Comparison of ENCODE assay signal across 8 mouse cellular contexts in the genomic region with DNA sequence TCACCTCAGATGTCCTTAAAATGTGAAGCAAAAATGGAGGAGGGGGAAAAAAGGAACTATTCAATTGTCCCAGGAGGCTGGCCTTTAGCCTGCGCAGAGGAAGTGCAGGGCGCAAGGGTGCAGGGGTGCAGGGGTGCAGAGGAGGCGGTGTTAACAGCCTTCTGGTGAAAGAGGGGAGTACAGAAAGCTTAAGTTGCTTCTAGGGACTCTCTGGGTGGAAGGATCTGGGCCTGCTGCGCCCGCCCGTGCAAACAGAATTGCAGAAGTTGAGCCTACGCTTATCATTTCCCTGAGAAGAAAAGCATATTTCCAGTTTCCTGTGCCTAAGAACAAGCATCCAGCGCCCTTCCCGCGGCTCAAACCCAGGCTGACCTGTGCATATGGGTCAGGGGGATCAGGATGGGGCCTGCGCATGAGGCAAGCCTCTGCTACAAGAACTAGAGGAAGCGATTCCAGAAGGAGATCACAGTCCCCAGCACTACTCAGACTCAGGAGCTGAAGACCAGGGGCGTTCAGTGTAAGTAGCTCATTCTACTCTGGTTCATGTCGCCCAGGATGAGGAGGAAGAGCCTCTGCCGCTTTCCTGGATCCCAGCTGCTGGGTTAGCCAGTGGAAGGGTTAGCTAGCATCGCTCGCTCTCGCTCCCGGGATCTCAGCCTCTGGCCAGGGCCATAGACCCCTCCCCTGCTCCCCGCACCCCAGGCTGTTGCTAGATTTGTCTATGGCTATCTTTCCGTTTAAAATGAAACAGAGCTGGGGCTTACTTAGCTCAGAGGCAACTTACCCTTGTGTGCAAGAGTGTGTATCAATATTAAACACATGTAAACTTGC. TPM values are rescaled to one million over a fixed set of nuclear protein-coding genes. Genes with fewer than 3 reads are reported as not detected.
DNase-seq lines count a peak whose midpoint lies in the region; ATAC-seq and TF ChIP-seq lines count a peak whose summit lies in the region.

No protein-coding gene starts in this region.

- WGBS in heart, adult 2 months, result 71% methylated on average over 21 of the region's 21 CpGs
- WGBS in liver, embryonic 15.5 days (ENCODE audit: insufficient replicate concordance), result 13% methylated on average over 21 of the region's 21 CpGs
- WGBS in neural tube, embryonic 15.5 days, result 58% methylated on average over 21 of the region's 21 CpGs

- H3K9ac ChIP-seq in heart, adult 2 months (ENCODE audit: low read depth, low read length), result no peak overlapping the region
- peak overlapping the region; percentile 3 for H3K9ac ChIP-seq in liver, embryonic 15.5 days
- H3K9ac ChIP-seq in neural tube, embryonic 15.5 days (replicated peaks), result no peak overlapping the region

- no peak overlapping the region for H3K4me3 ChIP-seq in heart, adult 2 months
- peak overlapping the region; percentile 48 for H3K4me3 ChIP-seq in liver, embryonic 15.5 days (replicated peaks)
- no peak overlapping the region for H3K4me3 ChIP-seq in neural tube, embryonic 15.5 days (replicated peaks)
- no peak overlapping the region; the same call in 1 of the 2 replicates for H3K4me3 ChIP-seq in left cerebral cortex, adult 2 months

- DNase-seq in A20 (ENCODE audit: low read depth, low spot score), result peak; percentile 92
- DNase-seq in heart, adult 2 months, result peak; percentile 44 to 67
- peak; percentile 44 to 64 for DNase-seq in spleen, postnatal 14 days (ENCODE audit: low spot score in 2 of 2)
- no peak for DNase-seq in left cerebral cortex, adult 9 months (ENCODE audit: low spot score in 2 of 2)
- no peak for DNase-seq in left cerebral cortex, adult 2 months (ENCODE audit: extremely low spot score in 1 of 2, low spot score in 2 of 2)

- H3K36me3 ChIP-seq in heart, adult 2 months (ENCODE audit: control insufficient read depth, insufficient read depth, low read length), result no peaks in the 10 kb centered on the region
- H3K36me3 ChIP-seq in liver, embryonic 15.5 days (replicated peaks), result no peaks in the 10 kb centered on the region
- H3K36me3 ChIP-seq in neural tube, embryonic 15.5 days, result no peaks in the 10 kb centered on the region

- intact Hi-C loops in heart, adult 2 months (cut with DNase I), result loop anchor here (2.0 to 5.0 kb wide), 2 partner anchors 35 to 63 kb away; no protein-coding TSS in a partner anchor
- intact Hi-C loops in left cerebral cortex, adult 2 months (cut with DNase I), result no loop called here

- peaks cover 7% of the 10 kb centered on the region for H3K4me1 ChIP-seq in heart, adult 2 months (ENCODE audit: control insufficient read depth, insufficient read depth, low read length)
- H3K4me1 ChIP-seq in liver, embryonic 15.5 days (replicated peaks), result peaks cover 54% of the 10 kb centered on the region
- peaks cover 8% of the 10 kb centered on the region; the same call in 1 of the 2 replicates for H3K4me1 ChIP-seq in neural tube, embryonic 15.5 days

- no peak for TF ChIP-seq POLR2A in heart, adult 2 months (IDR thresholded peaks at IDR 0.05; ENCODE audit: insufficient read depth, low read depth, low read length)

- TF ChIP-seq CTCF in heart, adult 2 months (IDR thresholded peaks at IDR 0.05), result no peak
- TF ChIP-seq CTCF in left cerebral cortex, adult 2 months (IDR thresholded peaks at IDR 0.05), result no peak

- no peak for TF ChIP-seq EP300 in heart, adult 2 months (IDR thresholded peaks at IDR 0.05; ENCODE audit: insufficient read depth, low read depth, low read length)

- peak overlapping the region; percentile 70 for H3K27ac ChIP-seq in heart, adult 2 months
- peak overlapping the region; percentile 74 for H3K27ac ChIP-seq in liver, embryonic 15.5 days (replicated peaks)
- H3K27ac ChIP-seq in neural tube, embryonic 15.5 days (replicated peaks), result no peak overlapping the region
- no peak overlapping the region for H3K27ac ChIP-seq in left cerebral cortex, adult 2 months

- no peaks in the 10 kb centered on the region for H3K9me3 ChIP-seq in liver, embryonic 15.5 days (replicated peaks)
- H3K9me3 ChIP-seq in neural tube, embryonic 15.5 days (replicated peaks), result no peaks in the 10 kb centered on the region

- no peaks in the 10 kb centered on the region for H3K27me3 ChIP-seq in heart, adult 2 months (ENCODE audit: control insufficient read depth, insufficient read depth, low read length)
- H3K27me3 ChIP-seq in liver, embryonic 15.5 days, result no peaks in the 10 kb centered on the region
- no peaks in the 10 kb centered on the region for H3K27me3 ChIP-seq in neural tube, embryonic 15.5 days (replicated peaks)

- H3K79me2 ChIP-seq in heart, adult 2 months (replicated peaks; ENCODE audit: control insufficient read depth, insufficient read depth, low read length), result no peaks in the 10 kb centered on the region

- peak overlapping the region; percentile 55 for H3K4me2 ChIP-seq in liver, embryonic 15.5 days
- no peak overlapping the region for H3K4me2 ChIP-seq in neural tube, embryonic 15.5 days

- ATAC-seq in CD4-positive, CD25-positive, alpha-beta regulatory T cell, adult 4 months, result peak; percentile 69
- ATAC-seq in liver, embryonic 15.5 days (ENCODE audit: insufficient read depth), result peak; percentile 40; the same call in 1 of the 2 replicates
- no peak for ATAC-seq in neural tube, embryonic 15.5 days (ENCODE audit: low FRiP score)

RNA-seq across cellular contexts. Expression of a gene that starts 6.4 kb away (rescaled TPM):
- 100 to 1,000 TPM; 157 to 238 TPM for polyA plus RNA-seq in CD4-positive, CD25-positive, alpha-beta regulatory T cell, adult 4 months (2017; shearing (Covaris generic))
- 1 to 10 TPM; 1.1 to 1.9 TPM for total RNA-seq in heart, adult 2 months (2021)
- 2.9 and 4.6 TPM in 2 replicates for polyA plus RNA-seq in heart, adult 2 months (2012; rRNA removed)
- polyA plus RNA-seq in liver, embryonic 15.5 days (2015; fragmentation: Nextera tagmentation; extraction: Ambion mirVana), result 14.5 and 15.1 TPM in 2 replicates
- 0.60 and 16.0 TPM in 2 replicates for polyA plus RNA-seq in neural tube, embryonic 15.5 days (2015; fragmentation: Nextera tagmentation; extraction: Ambion mirVana)
- total RNA-seq in left cerebral cortex, adult 2 months (2021), result 1 to 10 TPM; 2.4 to 2.5 TPM

RNA-seq across cellular contexts. Expression of a gene that starts 45.8 kb away (rescaled TPM):
- 10 to 100 TPM in 1 of 2 experiments, 1 to 10 TPM in 1; 9.3 to 10.4 TPM for polyA plus RNA-seq in CD4-positive, CD25-positive, alpha-beta regulatory T cell, adult 4 months (2017; shearing (Covaris generic))
- total RNA-seq in heart, adult 2 months (2021), result 1 to 10 TPM in 1 of 2 experiments, under 1 TPM in 1; 0.86 to 1.0 TPM
- 0.37 and 0.73 TPM in 2 replicates for polyA plus RNA-seq in heart, adult 2 months (2012; rRNA removed)
- 0.94 and 1.3 TPM in 2 replicates for polyA plus RNA-seq in liver, embryonic 15.5 days (2015; fragmentation: Nextera tagmentation; extraction: Ambion mirVana)
- polyA plus RNA-seq in neural tube, embryonic 15.5 days (2015; fragmentation: Nextera tagmentation; extraction: Ambion mirVana), result 94.5 and 116 TPM in 2 replicates
- 10 to 100 TPM; 84.3 to 85.4 TPM for total RNA-seq in left cerebral cortex, adult 2 months (2021)

Comparison
In these comparisons a context has a peak if more than half of its experiments do, and no peak if none do; other contexts are left out.
1. DNase-seq: peak in A20 (single experiment), heart, adult 2 months (2 of 2) and spleen, postnatal 14 days (2 of 2); none in left cerebral cortex, adult 9 months (0 of 2) and left cerebral cortex, adult 2 months (0 of 2).
2. H3K27ac ChIP-seq: peak in heart, adult 2 months (single experiment) and liver, embryonic 15.5 days (single experiment); none in neural tube, embryonic 15.5 days (single experiment) and left cerebral cortex, adult 2 months (single experiment).